Mouse (Mus musculus) olfactory bulb, adult 2 months (tissue): ENCODE data around the gene Tshz3. TPM values are rescaled to one million over a fixed set of nuclear protein-coding genes. Genes with fewer than 3 reads are reported as not detected.

Experiments
- H3K27ac ChIP-seq: fragments of 200-500 bp; 2 replicates; pipeline ENCODE4 v1.5.1; 2012; ENCODE audit warnings: low read depth, low read length; ENCODE audit not compliant: insufficient read depth
- H3K4me1 ChIP-seq: fragments of 200-500 bp; 2 replicates; pipeline ENCODE4 v1.6.1; 2012; ENCODE audit warnings: low read length; ENCODE audit not compliant: control insufficient read depth, insufficient read depth
- H3K4me3 ChIP-seq: fragments of 200-500 bp; 2 replicates; pipeline ENCODE4 v1.5.1; 2012; ENCODE audit warnings: mild to moderate bottlenecking, low read depth, low read length, moderate library complexity; ENCODE audit not compliant: insufficient read depth
- CTCF ChIP-seq: fragments of 200-500 bp; IDR thresholded peaks from 2 replicates; pipeline ENCODE4 v1.5.1; 2012; ENCODE audit warnings: low read depth, mild to moderate bottlenecking, low read length, moderate library complexity; ENCODE audit not compliant: insufficient read depth
- POLR2A ChIP-seq: fragments of 200-500 bp; IDR thresholded peaks from 2 replicates; pipeline ENCODE4 v1.6.1; 2012; ENCODE audit warnings: mild to moderate bottlenecking, low read depth, low read length, moderate library complexity; ENCODE audit not compliant: insufficient read depth
- WGBS: fragments of 180-500 bp; shearing (Covaris S2); methylation state at CpG from one replicate; pipeline ENCODE4 v1.1.7; 2018; 5-methylcytosine and 5-hydroxymethylcytosine counted together
- polyA plus RNA-seq: library from polyadenylated mRNA; stranded (reverse); fragments of >200 nt; gene quantifications from 2 replicates; pipeline ENCODE4 v1.2.4, GENCODE M21; 2012; ENCODE audit warnings: low replicate concordance; ENCODE audit not compliant: missing spikeins, insufficient read depth, insufficient read length

The Tshz3 gene
- polyA plus RNA-seq, 1 experiment: not detected

GRCm38 (mm10) chr7:36679031-36679618, 18.8 kb upstream of the Tshz3 start:
- Histone ChIP-seq H3K4me1 (peaks cover 4% of the 10 kb centered on the region), H3K27ac (no peak overlapping the region), H3K4me3 (no peak overlapping the region)
- 11% methylated on average over 9 of the region's 9 CpGs for WGBS
- no peak for TF ChIP-seq CTCF
- no peak for TF ChIP-seq POLR2A

- TF ChIP-seq CTCF (no peak), POLR2A (no peak)
- H3K27ac ChIP-seq: no peak overlapping the region
- peak overlapping the region; percentile 36; the same call in 1 of the 2 replicates for H3K4me3 ChIP-seq
- H3K4me1 ChIP-seq: peaks cover 4% of the 10 kb centered on the region
- 4% methylated on average over 18 of the region's 18 CpGs for WGBS
Observed at GRCm38 (mm10) chr7:36679866-36680458, 18.0 kb upstream of the Tshz3 start.

GRCm38 (mm10) chr7:36687508-36687907, 10.4 kb upstream of the Tshz3 start:
- H3K4me1 ChIP-seq: peaks cover 7% of the 10 kb centered on the region; the same call in 1 of the 2 replicates
- no peak for TF ChIP-seq CTCF
- 100% methylated on average over 1 of the region's 1 CpGs for WGBS
- H3K4me3 ChIP-seq: no peak overlapping the region
- no peak overlapping the region for H3K27ac ChIP-seq

- H3K4me1 ChIP-seq: peaks cover 7% of the 10 kb centered on the region; the same call in 1 of the 2 replicates
- 73% methylated on average over 7 of the region's 7 CpGs for WGBS
- H3K27ac ChIP-seq: no peak overlapping the region
- no peak for TF ChIP-seq CTCF
- TF ChIP-seq POLR2A: no peak
- no peak overlapping the region for H3K4me3 ChIP-seq
Observed at GRCm38 (mm10) chr7:36689049-36689793, 8.7 kb upstream of the Tshz3 start.

GRCm38 (mm10) chr7:36690551-36690950, 7.4 kb upstream of the Tshz3 start:
- Histone ChIP-seq H3K4me3 (no peak overlapping the region), H3K27ac (no peak overlapping the region), H3K4me1 (peaks cover 12% of the 10 kb centered on the region)
- 2% methylated on average over 19 of the region's 19 CpGs for WGBS
- TF ChIP-seq POLR2A: no peak
- TF ChIP-seq CTCF: peak; percentile 43; the same call in 1 of the 2 replicates

- Histone ChIP-seq H3K4me3 (no peak overlapping the region), H3K27ac (no peak overlapping the region)
- WGBS: 5% methylated on average over 14 of the region's 14 CpGs
Observed at GRCm38 (mm10) chr7:36691617-36692016, 6.3 kb upstream of the Tshz3 start.

GRCm38 (mm10) chr7:36692381-36692780, 5.5 kb upstream of the Tshz3 start:
- TF ChIP-seq POLR2A: no peak
- no peak for TF ChIP-seq CTCF
- Histone ChIP-seq H3K27ac (no peak overlapping the region), H3K4me3 (no peak overlapping the region), H3K4me1 (peaks cover 23% of the 10 kb centered on the region)
- WGBS: 30% methylated on average over 5 of the region's 5 CpGs

More at GRCm38 (mm10) chr7:36691617-36692016, 6.3 kb upstream of the Tshz3 start:
- peaks cover 17% of the 10 kb centered on the region for H3K4me1 ChIP-seq
- TF ChIP-seq CTCF: no peak
- no peak for TF ChIP-seq POLR2A

GRCm38 (mm10) chr7:36693081-36693480, 4.8 kb upstream of the Tshz3 start:
- H3K4me3 ChIP-seq: no peak overlapping the region
- peaks cover 23% of the 10 kb centered on the region for H3K4me1 ChIP-seq
- no peak overlapping the region for H3K27ac ChIP-seq
- TF ChIP-seq CTCF: no peak
- no peak for TF ChIP-seq POLR2A
- WGBS: 68% methylated on average over 3 of the region's 3 CpGs

- Histone ChIP-seq H3K4me3 (no peak overlapping the region), H3K4me1 (peaks cover 27% of the 10 kb centered on the region)
- WGBS: 48% methylated on average over 7 of the region's 7 CpGs
Observed at GRCm38 (mm10) chr7:36694642-36695191, 3.2 kb upstream of the Tshz3 start.

More at GRCm38 (mm10) chr7:36694642-36695191, 3.2 kb upstream of the Tshz3 start:
- no peak overlapping the region for H3K27ac ChIP-seq
- TF ChIP-seq CTCF (no peak), POLR2A (no peak)
